Mouse (Mus musculus) liver, postnatal 0 days (tissue): Measurements from ENCODE around the gene Timeless. TPM values are rescaled to one million over a fixed set of nuclear protein-coding genes. Genes with fewer than 3 reads are reported as not detected.

Source experiments
- ATAC-seq: fragments of 200-750 bp; cut with Nextera tagmentation; 2 replicates; pipeline ENCODE4 v1.8.0; 2017; ENCODE audit warnings: mild to moderate bottlenecking, moderate library complexity
- DNase-seq: peaks from one replicate; pipeline ENCODE4 v3.0.0-alpha.2; 2016
- H3K27ac ChIP-seq: fragments of 300-500 bp; sonication (generic); 2 replicates; pipeline ENCODE4 v1.5.1; 2014; ENCODE audit warnings: antibody characterized with exemption, moderate library complexity, mild to moderate bottlenecking, low read depth
- H3K27me3 ChIP-seq: fragments of 300-500 bp; sonication (generic); 2 replicates; pipeline ENCODE4 v1.6.1; 2014; ENCODE audit warnings: low read length, control low read depth, mixed read lengths; ENCODE audit not compliant: insufficient read depth
- H3K36me3 ChIP-seq: fragments of 300-500 bp; sonication (generic); replicated peaks from 2 replicates; pipeline ENCODE4 v1.6.1; 2014; ENCODE audit warnings: mild to moderate bottlenecking, control low read depth, low read length, moderate library complexity, mixed read lengths; ENCODE audit not compliant: insufficient read depth
- H3K4me1 ChIP-seq: fragments of 300-500 bp; sonication (generic); 2 replicates; pipeline ENCODE4 v1.6.1; 2014; ENCODE audit warnings: antibody characterized with exemption, mild to moderate bottlenecking, control low read depth; ENCODE audit not compliant: insufficient read depth
- H3K4me2 ChIP-seq: fragments of 300-500 bp; sonication (generic); 2 replicates; pipeline ENCODE4 v1.6.1; 2014; ENCODE audit warnings: low read depth, mild to moderate bottlenecking, low read length, moderate library complexity, mixed read lengths
- H3K4me3 ChIP-seq: fragments of 300-500 bp; sonication (generic); 2 replicates; pipeline ENCODE4 v1.5.1; 2014; ENCODE audit warnings: low read depth, low read length
- H3K9ac ChIP-seq: fragments of 300-500 bp; sonication (generic); replicated peaks from 2 replicates; pipeline ENCODE4 v1.6.1; 2014; ENCODE audit warnings: mild to moderate bottlenecking, moderate library complexity
- H3K9me3 ChIP-seq: fragments of 300-500 bp; sonication (generic); 2 replicates; pipeline ENCODE4 v1.6.1; 2016; ENCODE audit warnings: mild to moderate bottlenecking, control low read depth, low read length, mixed read lengths
- CTCF ChIP-seq: sonication (generic); IDR thresholded peaks from 2 replicates; pipeline ENCODE4 v1.5.1; 2016; ENCODE audit warnings: antibody characterized with exemption, low read depth
- EP300 ChIP-seq: IDR thresholded peaks from 2 replicates; pipeline ENCODE4 v1.6.1; 2016; ENCODE audit warnings: antibody characterized with exemption, low read depth, mild to moderate bottlenecking
- WGBS: fragments of 180-500 bp; shearing (Covaris S2); extraction: QIAGEN DNeasy Blood & Tissue Kit; methylation state at CpG from one replicate; pipeline ENCODE4 v1.1.7; 2014; ENCODE audit not compliant: insufficient replicate concordance; 5-methylcytosine and 5-hydroxymethylcytosine counted together
- polyA plus RNA-seq: library from polyadenylated mRNA; unstranded; fragments of >200 nt; fragmentation: Nextera tagmentation; extraction: Ambion mirVana; gene quantifications from 2 replicates; pipeline ENCODE4 v1.2.1, GENCODE M21; 2015

Timeless gene
- polyA plus RNA-seq = 15.1 and 18.5 TPM in 2 replicates

DNA sequence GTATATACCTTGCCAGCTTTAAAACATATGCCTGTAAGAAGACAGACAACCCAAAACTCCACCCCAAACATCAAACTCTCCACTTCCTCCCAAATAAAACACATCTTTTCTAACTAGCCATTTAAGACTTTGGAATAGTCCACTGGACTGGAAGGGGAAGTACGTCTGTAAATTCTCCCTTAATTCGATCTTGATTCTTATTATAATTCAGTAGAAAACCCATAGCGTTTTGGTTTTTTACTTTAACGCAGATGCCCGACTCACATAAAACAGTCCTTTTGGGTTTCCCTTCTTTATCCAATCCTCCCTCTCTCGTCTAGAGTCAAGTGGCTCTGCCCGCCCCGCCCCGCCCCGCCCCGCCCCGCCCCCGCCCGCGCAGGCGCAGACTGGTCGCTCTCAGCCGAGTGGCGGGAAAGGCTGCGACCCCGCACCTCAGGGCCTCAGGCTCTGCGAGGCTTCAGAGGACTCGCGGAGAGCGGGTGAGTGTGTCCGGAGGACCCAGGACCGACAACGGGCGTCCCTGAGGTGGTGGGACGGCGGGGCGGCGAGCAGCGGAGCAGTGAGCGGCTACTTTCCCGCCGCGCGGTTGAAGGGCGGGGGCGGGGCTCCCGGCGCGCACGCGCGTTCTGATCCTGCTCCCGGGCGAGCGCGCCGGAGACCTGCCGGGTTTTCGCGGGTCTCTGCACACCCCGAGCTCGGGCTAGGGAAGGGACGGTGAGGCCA, at the start of gene Timeless:
Gene Timeless, plus strand, starts transcription at position 369 of the 723 bp plus-strand sequence.
- no peaks in the 10 kb centered on the region for H3K36me3 ChIP-seq
- H3K4me1 ChIP-seq = peaks cover 12% of the 10 kb centered on the region
- peak within 1 kb of the TSS; percentile 84 for H3K4me2 ChIP-seq
- DNase-seq (peak; percentile 92), ATAC-seq (peak; percentile 95)
- no peak; the same call in none of the 2 replicates for TF ChIP-seq EP300
- no peak for TF ChIP-seq CTCF
- H3K9me3 ChIP-seq = no peaks in the 10 kb centered on the region
- H3K27me3 ChIP-seq = no peaks in the 10 kb centered on the region
- under 1% methylated on average over 51 of the region's 58 CpGs for WGBS
- H3K9ac ChIP-seq = peak within 1 kb of the TSS; percentile 83
- H3K27ac ChIP-seq = peak within 1 kb of the TSS; percentile 93
- peak within 1 kb of the TSS; percentile 70 for H3K4me3 ChIP-seq

DNA sequence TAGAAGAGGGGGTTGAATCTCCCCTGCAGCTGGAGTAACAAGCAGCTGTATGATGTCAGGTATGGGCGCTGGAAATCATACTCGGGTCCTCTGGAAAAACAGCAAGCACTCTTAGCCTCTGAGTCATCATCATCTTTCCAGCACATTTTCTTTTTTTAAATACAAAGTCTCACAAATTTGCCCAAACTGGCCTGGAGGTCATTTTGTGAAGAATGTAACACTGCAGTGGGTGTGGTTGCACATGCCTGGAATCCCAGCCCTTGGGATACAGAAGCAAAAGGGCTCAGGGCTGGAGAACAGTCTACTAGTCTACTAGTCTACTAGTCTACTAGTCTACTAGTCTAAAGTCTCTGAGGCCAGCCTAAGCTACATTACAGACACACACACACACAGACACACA, 47.6 kb upstream of the Timeless start:
- Histone ChIP-seq H3K27me3 (no peaks in the 10 kb centered on the region), H3K27ac (no peak overlapping the region), H3K4me3 (no peak overlapping the region), H3K9ac (no peak overlapping the region), H3K4me2 (no peak overlapping the region), H3K9me3 (no peaks in the 10 kb centered on the region), H3K36me3 (no peaks in the 10 kb centered on the region), H3K4me1 (peaks cover 7% of the 10 kb centered on the region)
- DNase-seq (no peak), ATAC-seq (no peak)
- TF ChIP-seq CTCF = no peak
- no peak for TF ChIP-seq EP300
- WGBS = 80% methylated on average over 2 of the region's 2 CpGs

DNA sequence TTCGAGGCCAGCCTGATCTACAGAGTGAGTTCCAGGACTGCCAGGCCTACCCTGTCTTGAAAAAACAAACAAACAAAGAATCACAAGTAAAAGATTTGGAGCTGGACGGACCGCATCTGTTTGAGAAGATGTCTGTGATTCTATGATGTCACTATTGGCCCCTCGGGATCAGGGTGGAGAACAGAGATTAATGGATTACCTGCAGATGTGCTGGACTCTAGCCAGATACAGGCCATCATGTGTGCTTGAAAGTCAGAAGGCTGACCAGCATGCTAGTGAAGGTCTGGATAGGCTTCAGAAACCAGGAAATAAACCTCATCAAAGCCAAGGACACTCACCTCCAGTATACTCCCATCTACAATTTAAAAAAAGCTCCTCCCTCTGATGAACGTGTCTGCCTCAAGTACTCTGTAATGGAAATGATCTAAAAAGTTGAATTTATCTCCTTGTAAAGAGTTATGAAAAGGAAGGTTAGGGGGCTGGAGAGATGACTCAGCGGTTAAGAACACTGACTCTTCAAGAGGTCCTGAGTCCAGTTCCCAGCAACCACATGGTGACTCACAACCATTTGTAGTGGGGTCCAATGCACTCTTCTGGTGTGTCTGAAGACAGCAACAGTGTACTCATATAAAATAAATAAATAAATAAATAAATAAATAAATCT, 46.5 kb upstream of the Timeless start:
- no peak for DNase-seq
- H3K9me3 ChIP-seq = no peaks in the 10 kb centered on the region
- 66% methylated on average over 6 of the region's 6 CpGs for WGBS
- H3K9ac ChIP-seq = no peak overlapping the region
- H3K4me3 ChIP-seq = no peak overlapping the region
- no peaks in the 10 kb centered on the region for H3K36me3 ChIP-seq
- no peak for ATAC-seq
- no peaks in the 10 kb centered on the region for H3K27me3 ChIP-seq
- H3K27ac ChIP-seq = no peak overlapping the region
- H3K4me2 ChIP-seq = no peak overlapping the region
- no peak for TF ChIP-seq EP300
- no peak for TF ChIP-seq CTCF
- H3K4me1 ChIP-seq = peaks cover 7% of the 10 kb centered on the region

DNA sequence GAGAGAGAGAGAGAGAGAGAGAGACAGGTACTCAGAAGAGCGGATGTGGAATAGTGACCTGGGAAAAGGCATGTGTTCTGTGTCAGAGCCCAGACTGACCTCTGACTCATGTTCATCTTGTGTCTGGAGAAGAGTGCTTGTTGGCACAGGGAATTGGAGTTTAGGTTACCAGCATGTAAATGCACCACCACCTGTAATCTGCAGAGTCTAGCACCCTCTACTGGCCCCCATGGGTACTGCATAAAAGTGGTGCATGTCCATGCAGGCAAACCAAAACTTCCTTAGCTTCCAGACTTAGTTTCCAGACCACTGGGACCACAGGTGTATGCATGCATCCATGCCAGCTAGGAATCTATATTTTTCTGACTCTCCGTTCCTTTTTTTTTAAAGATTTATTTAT, 45.9 kb upstream of the Timeless start:
- Histone ChIP-seq H3K36me3 (no peaks in the 10 kb centered on the region), H3K4me3 (no peak overlapping the region), H3K27ac (no peak overlapping the region), H3K9ac (no peak overlapping the region), H3K4me2 (no peak overlapping the region), H3K4me1 (peaks cover 7% of the 10 kb centered on the region), H3K27me3 (no peaks in the 10 kb centered on the region), H3K9me3 (no peaks in the 10 kb centered on the region)
- WGBS = 43% methylated on average over 2 of the region's 2 CpGs
- TF ChIP-seq EP300 (no peak), CTCF (peak; percentile 99)
- peak; percentile 59 for ATAC-seq
- DNase-seq = peak; percentile 92

DNA sequence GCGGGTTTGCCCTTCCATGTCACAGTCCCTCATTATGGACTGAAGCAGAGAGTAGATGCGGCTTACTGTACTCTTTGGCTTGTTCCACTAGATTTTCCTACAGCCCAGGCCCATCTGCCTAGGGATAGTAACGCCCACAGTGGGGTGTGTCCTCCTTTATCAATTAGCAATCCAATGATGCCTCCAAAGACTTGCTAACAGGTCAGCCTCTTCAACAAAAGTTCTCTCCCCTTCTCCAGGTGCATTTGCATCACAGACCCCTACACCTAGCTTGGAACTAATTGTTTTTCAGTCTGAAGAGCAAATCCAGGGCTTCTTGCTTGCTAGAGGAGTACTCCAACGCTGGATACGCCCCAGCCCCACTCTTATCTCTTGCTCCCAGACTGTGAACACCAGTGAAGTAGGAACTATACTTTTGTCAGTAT, 44.7 kb upstream of the Timeless start:
- DNase-seq = peak; percentile 52
- Histone ChIP-seq H3K27ac (peak overlapping the region; percentile 56), H3K9me3 (no peaks in the 10 kb centered on the region), H3K4me2 (peak overlapping the region; percentile 52), H3K4me1 (peaks cover 7% of the 10 kb centered on the region), H3K36me3 (no peaks in the 10 kb centered on the region), H3K4me3 (no peak overlapping the region), H3K27me3 (no peaks in the 10 kb centered on the region), H3K9ac (0 out of 2 replicates have a peak overlapping the region, but pooled peaks have one; percentile 3)
- TF ChIP-seq EP300 = peak; percentile 63; the same call in 1 of the 2 replicates
- TF ChIP-seq CTCF = no peak
- peak; percentile 85 for ATAC-seq
- WGBS = 61% methylated on average over 5 of the region's 5 CpGs

DNA sequence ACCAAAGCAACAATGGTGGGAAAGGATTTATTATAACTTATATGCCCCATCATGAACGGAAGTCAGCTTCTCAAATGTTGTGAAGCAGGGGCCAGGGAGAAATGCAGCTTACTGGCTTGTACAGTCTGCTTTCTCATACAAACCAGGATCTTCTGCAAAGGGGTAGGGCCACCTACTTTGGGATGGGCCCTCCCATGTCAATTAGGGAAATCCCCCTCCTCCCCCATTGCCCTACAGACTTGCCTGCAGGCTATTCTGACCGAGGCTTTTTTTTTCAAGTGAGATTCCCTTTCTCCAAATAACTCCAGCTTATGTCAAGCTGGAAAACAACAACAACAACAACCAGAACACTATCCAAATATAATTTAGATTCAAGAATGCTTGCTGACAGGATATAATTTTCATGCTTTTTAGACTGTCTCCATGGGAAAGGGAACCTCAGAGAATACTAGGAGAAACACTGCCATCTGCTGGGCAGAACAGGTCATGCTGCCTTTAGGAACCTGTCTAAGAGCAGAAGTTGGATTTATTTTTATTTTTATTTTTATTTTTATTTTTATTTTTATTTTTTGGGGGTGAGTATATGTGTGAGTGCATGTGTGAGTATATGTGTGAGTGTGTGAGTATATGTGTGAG, 43.5 kb upstream of the Timeless start:
- H3K9ac ChIP-seq = no peak overlapping the region
- H3K4me2 ChIP-seq = no peak overlapping the region
- H3K27ac ChIP-seq = no peak overlapping the region
- peak; percentile 89 for TF ChIP-seq CTCF
- no peak for TF ChIP-seq EP300
- no peak overlapping the region for H3K4me3 ChIP-seq
- WGBS = 57% methylated on average over 2 of the region's 2 CpGs
- DNase-seq (peak; percentile 82), ATAC-seq (no peak)
- H3K27me3 ChIP-seq = no peaks in the 10 kb centered on the region
- H3K9me3 ChIP-seq = no peaks in the 10 kb centered on the region
- H3K4me1 ChIP-seq = peaks cover 3% of the 10 kb centered on the region; the same call in 1 of the 2 replicates
- H3K36me3 ChIP-seq = no peaks in the 10 kb centered on the region
